Mouse (Mus musculus): Measurements from ENCODE around the gene Polrmt.
A peak's percentile ranks its signal among the peaks of the same experiment; 100 is the strongest.

Gene Polrmt

DNA sequence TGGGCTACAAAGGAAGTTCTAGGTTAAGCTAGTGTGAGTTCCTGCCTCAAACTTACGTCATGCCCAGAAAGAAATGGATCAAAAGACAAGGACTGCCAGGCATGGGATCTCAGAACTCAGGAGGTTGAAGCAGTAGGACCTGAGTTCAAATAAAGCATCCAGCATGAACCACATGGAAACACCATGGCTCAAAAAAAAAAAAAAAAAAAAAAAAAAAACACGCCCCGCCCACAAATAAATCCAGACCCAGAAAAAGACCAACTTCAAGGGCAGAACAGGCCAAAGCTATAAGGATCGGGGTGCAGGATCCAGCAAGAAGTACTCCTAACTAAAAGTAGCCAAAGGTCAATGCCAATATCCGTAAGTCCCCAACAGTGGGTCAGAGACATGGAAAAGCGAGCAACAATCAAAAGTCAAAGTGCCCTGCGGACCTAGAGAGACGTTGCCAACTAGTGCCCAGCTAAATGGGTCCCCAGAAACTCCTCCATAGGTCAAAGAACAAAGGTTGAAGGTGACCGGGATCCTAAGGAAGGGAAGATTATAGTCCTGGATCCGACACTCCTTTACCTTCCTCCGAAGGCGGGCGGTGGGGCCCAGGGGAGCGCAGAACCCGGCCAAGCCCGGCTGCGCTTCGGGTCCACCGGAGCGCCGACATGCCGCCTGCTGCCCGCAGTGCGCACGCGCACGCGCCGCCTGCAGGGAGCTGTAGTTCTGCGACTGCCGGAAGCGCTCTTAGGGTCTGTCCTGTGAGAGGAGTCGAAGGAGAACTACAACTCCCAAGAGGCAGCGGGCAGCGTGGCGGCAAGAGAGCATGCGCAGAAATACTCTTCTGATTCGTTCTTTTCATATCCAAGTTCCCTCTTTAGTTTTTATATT is at the start of gene Polrmt:
TSS of gene Polrmt (minus strand) at position 684 of the 876 bp plus-strand sequence.
- DNase-seq (ENCODE audit: low read depth), result peak; percentile 94

DNA sequence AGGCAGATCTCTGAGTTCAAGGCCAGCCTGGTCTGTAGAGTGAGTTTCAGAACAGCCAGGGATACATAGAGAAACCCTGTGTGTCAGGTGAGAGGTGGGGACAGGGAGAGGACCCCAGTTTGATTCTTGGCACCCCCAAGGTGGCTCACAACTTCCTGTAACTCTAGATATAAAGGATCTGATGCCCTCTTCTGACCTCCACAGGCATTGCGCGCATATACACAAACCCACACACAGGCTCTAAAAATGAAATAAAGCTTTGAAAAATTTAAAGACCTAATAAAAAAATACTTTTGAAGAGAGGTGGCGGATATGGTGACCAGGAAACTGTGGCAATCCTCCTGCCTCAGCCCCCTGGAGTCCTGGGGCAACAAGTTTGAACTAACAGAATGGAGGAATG is 49.5 kb upstream of the Polrmt start:
- no peak for DNase-seq (ENCODE audit: low read depth)

DNA sequence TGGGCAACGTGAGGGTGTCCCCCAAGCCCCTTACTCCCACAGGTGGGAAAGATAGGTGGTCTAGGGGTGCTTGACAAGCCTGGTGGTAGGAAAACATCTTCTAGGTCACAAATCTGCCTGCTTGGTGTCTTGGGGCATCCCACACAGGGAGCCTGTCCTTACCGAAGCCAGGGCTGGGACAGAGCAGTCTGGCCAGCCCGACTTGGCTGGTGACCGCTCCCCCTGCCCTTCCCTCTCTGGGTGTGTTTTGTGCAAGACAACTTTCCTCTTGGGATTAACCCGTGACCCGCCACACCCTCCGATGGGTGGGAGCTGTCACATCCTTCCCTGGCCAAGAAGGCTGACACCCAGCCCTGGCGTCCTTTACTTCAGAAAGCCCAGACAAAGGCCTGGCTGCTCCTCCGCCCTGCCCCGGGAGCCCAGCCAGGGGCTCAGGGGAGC is 48.1 kb upstream of the Polrmt start:
- no peak for DNase-seq (ENCODE audit: low read depth)

DNA sequence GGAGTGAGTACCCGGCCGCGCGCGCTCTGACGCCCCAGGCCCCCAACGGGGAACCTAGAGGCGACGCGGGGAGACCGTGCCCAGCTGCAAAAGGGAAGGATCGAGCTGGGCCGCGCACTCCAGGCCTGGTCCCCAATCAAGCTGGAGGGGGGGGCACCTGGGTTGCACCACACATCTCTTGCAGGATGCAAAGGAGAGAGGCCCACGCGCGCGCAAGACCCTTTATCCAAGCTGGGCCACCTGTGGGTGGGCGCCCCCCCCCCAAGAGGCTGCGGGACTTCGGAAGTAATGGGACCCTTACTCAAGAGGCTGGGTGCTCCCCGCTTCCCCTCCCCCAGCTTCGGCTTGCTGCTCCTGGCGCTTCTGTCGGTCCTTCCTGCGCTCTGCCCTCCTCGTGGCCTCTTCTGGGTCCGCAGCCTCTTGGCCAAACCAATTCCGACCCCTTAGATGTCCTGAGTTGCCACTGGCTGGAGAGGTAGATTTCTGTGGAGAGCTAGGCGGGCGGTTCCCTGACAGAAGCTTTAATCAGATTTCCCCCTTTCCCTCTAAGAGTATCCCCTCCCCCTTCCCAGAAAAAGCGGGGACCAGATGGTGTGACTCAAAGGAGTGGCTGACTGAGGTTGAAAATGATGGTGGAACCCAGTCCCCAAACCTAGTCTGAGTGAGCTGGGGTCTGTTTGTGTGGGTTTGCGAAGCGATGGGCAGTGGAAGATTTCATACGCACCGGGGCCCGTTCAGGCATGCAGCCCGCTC is 47.5 kb upstream of the Polrmt start:
- no peak for DNase-seq (ENCODE audit: low read depth)

DNA sequence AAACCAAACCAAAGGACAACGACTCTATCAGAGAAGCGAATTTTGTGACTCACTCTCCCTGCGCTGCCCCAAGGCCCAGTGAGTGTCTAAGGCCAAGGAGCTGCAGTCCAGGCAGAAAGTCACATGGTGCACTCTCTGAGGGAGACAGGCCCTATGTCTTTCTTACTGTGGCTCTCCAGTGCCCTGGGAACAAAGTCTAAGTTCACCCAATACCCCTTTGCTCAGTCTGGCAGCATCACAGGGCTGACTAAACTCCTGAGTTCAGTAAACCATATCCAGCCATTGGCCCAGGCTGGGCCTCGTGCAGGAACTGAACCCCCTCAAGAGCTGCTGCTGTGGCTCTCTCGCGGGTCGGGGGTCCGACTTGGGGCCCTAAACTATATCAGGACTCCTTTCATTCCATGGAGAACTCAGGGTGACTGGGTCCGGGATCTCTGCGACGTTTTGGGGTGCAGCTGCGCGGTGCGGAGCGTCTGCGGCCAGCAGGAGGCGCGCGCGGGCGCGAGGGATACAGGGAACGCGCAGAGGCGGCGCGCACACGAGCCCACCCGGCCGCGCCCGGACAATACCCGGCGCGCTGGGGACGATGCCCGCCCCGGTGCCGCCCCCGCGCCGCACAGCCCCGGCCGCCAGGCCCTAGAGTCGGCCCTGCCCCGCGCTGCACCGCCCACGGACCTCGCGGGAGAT is 46.8 kb upstream of the Polrmt start, which contains the start of gene Palm:
TSS of gene Palm (plus strand) at position 522 of the 687 bp plus-strand sequence.
- peak; percentile 51 for DNase-seq (ENCODE audit: low read depth)

DNA sequence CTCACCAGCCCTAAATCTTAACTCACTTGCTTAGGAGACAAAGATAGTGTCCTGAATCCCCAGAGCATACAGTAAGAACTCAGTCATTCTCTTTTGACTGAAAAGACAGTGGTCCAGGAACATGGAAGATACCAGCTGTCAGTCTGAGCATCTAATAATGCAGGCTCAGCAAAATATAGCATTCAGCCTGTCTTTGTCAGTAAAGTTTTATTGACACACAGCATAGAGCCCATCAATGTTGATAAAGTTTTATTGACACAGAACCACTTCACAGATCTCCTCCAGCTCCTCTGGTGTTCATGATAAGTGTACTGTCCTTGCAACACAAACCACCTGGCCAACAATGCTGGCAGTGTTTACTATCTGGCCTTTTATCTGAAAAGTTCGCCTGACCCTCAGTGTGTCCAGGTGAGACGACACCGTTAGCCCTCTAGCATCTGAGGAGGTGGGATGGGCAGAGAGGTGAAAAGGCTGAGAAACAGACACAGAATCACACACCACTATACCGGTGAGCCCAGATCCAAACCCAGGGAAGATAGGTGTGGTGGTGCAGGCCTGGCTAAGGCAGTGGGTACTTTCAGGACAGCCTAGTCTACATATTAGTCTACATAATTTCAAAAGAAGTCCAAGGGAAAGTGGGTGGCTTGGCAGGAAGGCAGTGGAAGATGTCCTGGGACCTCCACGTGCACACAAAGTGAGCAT is 46.1 kb upstream of the Polrmt start:
- DNase-seq (ENCODE audit: low read depth), result no peak

DNA sequence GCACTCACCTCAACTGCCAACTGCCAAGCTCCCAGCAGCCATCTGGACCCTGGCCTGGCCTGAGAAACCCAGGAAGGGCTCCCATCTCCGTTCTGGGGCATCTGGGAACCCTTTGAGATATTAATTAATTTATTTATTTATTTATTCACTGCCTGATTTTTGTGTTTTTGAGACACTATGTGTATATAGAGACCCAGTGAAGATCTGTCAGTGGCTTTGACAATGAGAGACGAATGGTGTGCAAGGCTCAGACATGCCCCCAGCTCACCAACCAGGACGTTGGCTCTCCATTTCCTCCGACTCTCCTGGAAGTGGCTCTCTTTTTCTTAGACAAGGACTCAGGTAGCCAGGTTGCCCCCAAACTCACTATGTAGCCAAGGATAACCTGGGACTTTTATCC is 44.5 kb upstream of the Polrmt start, which contains the start of gene Prss57:
TSS of gene Prss57 (minus strand) at position 101 of the 400 bp plus-strand sequence.
- DNase-seq (ENCODE audit: low read depth), result no peak

DNA sequence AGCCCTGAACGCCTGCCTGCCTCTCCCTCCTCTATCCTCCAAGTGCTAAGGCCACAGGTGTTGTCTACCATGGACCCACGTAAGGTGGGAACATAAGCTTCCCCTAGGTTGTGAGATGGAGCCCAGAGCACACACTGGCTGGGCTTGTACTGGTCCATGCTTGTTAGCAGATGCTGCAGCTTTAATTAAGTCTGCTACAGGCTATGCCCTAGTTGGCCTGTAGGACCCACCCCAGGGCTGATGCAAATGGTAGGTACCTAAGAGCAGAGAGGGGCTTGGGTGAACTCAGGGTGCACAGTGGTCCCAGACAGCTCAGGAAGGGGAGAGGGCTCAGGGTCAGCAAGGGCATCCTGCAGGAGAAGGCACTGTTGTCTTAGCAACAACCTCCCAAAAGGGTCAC is 43.2 kb upstream of the Polrmt start:
- DNase-seq (ENCODE audit: low read depth), result no peak

DNA sequence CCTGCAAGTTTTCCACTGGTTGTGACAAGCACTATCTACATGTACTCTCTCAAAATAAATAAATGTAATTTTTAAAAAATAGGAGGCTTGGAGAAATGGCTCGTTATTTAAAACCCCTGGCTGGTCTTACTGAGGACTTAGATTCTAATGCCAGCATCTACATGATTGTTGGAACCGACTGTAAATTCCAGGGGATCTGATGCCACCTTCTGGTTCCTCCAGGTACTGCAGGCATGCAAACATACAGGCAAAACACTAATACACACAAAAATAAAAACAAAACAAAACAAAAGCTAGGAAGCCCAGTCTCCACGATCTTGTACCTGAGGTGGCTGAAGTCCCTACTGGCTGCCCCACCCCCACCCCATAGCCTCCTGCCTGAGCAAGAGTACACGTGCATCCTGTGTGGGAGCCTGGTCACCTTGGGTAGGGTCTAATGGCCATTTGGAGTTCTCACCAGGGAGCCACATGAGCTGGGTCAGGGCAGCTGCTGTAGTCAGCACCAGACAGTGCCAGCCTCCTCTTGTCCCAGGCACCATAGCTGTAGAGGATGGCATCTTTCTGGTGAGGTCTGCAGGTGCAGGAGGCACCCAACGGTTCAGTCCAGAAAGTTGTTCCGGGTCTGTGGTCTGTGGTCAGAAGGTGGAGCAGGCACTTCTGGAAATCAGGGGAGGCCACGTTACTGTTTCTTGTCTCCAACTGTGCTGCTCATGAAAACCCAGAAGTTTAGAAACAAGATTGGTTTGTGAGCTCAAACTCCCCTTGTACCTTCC is 42.2 kb upstream of the Polrmt start:
- peak; percentile 75 for DNase-seq (ENCODE audit: low read depth)

DNA sequence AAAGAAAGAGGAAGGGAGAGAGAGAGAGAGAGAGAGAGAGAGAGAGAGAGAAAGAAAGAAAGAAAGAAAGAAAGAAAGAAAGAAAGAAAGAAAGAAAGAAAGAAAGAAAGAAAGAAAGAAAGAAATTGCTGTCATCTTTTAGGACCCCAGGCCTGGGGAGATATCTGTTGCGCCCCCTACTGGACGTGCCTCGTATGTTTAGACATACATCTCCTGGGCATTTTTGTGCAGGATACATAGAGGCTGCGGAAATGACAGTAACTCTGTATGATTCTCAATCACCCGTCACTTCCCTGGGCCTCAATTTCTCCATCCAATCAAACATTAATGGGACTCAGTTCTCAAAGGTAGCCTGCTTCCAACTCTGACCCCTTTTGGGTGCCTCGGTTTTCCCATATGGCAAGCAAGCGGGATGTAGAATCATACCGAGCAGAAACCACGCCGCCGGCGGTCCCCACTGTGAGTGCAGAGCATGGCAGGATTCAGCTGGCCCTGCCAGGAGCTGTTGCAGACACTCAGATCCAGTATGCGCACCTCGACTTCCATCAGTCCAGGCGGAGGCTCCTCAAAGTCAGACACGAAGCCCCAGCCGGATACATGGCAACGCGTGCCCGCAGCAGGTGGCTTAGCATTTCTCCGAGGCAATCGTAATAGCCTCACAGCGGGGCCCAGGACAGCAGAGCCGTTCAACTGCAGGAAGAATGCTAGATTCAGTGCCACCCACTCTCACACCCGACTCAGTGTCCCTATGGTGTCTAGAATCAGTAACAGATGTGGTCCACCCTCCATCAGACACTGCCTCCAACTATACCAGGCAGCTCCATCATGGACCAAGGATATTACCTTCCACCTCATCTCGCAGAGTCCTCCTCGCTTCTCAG is 37.8 kb upstream of the Polrmt start:
- peak; percentile 62 for DNase-seq (ENCODE audit: low read depth)

DNA sequence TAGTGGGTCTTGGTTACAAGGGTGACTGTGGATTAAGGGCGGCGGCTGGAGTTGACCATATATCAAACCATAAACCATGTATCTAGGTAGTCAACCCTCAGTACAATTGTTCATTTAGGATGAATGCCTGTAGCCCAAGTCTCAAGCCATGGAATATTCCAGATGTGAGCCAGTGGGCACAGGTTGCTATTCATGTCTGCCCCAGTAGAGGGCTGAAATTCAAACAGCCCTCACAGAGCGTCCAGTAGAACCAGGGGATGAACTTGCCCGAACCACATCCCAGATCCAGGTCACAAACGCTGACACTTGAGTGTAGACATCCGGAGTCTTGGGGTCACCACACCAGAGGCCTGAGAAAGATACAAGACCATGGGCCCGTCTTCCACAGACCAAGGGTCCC is 36.7 kb upstream of the Polrmt start:
- no peak for DNase-seq (ENCODE audit: low read depth)

DNA sequence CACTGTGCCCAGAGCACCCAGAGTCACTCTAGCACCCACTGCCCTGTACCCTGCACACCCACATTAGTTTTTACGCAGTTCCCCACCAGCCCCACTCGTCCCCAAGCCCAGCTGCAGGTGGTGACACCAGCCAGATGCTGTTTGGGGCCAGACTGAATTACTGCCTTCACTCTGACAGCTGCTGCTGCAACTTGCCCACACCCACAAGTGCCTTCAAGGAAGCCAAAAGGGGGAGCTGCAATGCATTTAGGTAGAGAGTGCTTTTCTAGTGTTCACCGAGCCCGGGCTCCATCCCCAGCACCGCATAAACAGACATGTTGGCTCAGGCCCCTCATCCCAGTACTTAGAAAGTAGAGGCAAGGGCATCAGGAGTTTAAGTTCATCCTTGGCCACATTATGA is 35.6 kb upstream of the Polrmt start:
- no peak for DNase-seq (ENCODE audit: low read depth)

DNA sequence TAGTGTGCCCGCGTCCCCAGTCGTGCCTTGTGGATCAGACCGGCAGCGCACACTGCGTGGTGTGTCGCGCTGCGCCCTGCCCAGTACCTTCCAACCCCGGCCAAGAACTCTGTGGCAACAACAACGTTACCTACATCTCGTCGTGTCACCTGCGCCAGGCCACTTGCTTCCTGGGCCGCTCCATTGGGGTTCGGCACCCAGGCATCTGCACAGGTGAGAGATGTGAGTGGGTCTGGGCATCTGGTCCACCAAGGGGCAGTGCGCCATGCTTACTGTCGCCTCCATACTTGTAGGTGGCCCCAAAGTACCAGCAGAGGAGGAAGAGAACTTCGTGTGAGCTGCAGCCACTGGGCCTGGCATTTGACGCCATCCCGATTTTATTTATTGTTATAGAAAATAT is 34.8 kb upstream of the Polrmt start:
- no peak for DNase-seq (ENCODE audit: low read depth)

DNA sequence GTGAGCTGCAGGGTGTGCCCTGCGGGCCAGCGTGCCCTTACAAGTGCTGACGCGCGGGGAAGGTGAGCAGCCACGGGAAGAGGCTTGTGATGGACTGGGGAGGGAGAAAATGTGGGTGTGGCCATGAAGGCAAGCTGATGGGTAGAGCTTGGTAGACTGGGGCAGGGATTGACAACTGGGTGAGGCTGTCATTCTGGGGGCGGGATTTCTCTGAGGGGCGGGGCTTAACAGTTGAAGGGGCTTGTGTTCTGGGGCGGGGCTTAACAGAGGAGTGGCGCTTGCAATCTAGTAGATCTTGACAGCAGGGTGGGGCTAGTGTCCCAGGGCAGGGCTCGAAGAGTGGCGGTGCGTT is 34.3 kb upstream of the Polrmt start:
- DNase-seq (ENCODE audit: low read depth), result peak; percentile 79

DNA sequence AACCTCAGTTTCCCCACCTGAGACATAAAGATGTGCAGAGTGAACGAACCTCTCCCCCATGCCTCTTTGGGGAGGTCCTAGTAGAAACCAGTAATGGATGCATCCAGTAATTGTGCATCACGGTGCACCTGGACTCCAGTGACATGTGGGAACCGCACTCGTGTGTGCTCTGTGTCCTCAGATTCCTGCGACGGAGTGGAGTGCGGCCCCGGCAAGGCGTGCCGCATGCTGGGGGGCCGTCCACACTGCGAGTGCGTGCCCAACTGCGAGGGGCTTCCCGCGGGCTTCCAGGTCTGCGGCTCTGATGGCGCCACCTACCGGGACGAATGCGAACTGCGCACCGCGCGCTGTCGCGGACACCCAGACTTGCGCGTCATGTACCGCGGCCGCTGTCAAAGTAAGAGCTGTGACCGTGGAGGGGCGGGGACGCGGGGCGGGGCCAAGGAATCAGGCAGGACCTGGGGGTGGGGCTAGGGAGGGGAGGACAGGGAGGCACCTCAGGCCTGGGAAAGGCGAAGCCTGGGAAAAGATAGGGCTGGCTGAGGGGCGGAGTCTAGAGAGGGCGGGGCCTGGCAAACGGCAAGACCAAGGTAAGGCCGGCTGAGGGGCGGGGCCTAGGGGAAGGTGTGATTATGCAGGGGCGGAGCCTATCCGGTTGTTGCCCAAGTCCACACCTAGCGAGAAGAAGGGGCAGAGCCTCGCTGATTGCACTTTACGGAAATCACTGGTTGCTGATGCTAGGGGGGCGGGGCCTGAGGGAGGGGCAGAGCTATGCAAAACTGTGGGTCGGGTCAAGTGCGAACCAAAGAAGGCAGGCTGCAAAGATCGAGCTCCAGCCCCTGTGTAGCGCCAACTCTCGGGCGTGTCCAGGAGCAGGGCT is 33.6 kb upstream of the Polrmt start:
- DNase-seq (ENCODE audit: low read depth), result peak; percentile 95

DNA sequence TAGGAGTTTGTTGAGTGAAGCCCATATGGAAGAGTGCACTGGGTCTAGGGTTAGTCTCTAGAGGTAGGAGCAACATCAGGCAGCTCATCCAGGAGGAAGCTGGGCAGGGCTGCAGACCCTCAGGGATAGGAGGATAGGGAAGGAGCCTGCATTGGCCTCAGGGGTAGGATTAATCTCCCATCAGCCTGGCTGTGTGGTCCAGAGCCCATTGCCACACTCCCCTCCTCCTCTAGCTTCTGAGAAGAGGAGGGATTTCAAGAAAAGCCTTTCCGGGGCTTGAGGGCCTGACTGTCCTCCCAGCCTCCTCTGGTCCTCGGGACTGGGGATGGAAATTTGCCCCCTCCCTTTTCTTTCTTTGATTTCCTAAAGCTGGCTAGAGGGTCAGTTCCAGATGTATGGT is 32.8 kb upstream of the Polrmt start:
- no peak for DNase-seq (ENCODE audit: low read depth)

DNA sequence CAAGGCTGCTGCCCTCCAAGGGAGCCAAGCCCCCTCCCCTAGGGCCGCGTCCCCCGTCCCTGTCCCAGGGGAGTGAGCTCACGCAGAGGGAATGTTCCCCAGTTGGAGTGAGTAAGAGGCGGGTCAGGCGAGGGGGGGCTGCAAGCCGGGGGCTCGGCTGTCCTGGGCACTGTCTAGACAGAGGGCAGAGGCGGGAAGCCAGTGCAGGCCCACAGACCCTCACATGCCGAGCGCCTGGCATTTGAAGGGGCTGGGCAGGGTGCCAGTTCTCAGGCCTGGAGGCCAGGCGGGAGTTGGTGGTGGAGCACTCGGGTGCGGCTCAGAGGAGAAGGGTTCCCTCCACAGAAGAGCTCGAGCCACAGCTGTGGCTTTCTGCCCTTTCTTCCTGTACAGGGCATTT is 31.6 kb upstream of the Polrmt start:
- no peak for DNase-seq (ENCODE audit: low read depth)

DNA sequence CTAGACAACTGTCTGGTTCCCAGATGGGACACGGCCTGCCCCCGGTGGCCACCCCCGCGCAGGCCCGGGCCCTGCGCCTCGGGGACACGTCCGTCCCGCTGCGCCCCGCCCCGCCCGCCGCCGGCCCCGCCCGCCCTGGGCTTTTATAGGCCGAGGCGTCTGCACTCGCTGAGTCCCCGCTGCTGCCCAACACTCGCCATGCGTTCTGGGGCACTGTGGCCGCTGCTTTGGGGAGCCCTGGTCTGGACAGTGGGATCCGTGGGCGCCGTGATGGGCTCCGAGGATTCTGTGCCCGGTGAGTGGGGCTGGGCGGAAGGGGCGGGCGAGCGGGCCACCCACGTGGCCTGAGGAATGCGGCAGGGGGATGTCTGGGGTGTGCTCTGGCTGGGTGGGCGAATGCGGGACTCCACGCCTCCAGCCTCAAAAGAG is 30.7 kb upstream of the Polrmt start, which contains the start of gene Fstl3:
TSS of gene Fstl3 (plus strand) at position 170 of the 429 bp plus-strand sequence.
- no peak for DNase-seq (ENCODE audit: low read depth)

Measured in c-Kit-positive CD71-negative TER-119-negative erythroid progenitor cells, embryonic 14.5 days (primary cell).